Mouse (Mus musculus) skeletal muscle tissue, adult 2 months (tissue): ENCODE results near the gene Nt5c3.

Experiments used
- DNase-seq: peaks from one replicate; pipeline ENCODE4 v3.0.0-alpha.2; 2012; ENCODE audit warnings: low read depth, low spot score

Nt5c3 gene

DNA sequence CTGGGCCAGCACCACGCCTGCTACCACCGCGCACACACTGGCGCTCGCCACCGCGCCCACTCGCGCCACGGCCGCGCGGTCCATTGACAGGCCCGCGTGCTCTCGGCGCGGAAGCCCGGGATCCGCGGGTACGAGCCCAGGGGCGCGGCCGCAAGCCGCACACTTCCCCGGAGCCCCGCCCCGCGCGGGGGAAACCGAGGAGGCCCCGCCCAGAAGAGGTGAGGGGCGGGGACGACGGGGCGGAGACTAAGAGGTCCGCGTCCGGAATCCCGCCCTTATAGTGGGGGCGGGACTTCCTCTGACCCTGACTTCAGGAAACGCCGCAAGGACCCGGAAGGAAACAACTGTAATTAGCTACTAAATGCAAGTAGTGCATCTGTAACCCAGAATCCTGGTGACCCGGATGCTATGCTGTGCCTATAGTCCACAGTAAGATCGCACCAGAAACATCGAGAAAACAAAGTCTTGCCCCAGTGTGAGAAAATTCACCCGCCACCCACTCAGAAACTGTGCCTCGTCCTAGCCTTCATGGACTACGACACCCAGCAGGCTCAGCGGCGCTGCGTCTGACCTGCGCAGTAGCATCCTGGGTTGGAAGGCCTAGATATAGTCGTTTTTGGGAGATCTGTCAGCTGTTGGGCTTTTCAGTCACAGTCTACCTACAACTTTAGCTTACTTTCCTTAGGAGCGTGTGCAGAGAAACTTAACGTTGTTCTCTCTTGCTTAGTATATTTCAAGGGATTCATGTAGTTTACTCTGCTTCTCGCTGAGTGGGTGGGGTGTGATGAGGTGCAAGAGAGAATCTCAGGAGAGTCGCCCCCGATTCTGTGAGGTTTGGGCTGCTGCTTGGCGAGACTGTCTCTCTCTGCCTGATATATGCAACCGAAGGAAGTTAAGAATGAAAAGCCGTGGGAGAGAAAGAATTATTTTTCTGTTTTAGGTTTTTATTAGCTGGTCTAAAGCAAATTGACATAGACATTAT is at the start of gene Nt5c3, which contains the start of gene Vmn1r4:
Nt5c3 (minus strand) TSS at position 207 of the 982 bp plus-strand sequence.
Vmn1r4 (plus strand) TSS at position 290 of the 982 bp plus-strand sequence.
- DNase-seq = peak; percentile 92

DNA sequence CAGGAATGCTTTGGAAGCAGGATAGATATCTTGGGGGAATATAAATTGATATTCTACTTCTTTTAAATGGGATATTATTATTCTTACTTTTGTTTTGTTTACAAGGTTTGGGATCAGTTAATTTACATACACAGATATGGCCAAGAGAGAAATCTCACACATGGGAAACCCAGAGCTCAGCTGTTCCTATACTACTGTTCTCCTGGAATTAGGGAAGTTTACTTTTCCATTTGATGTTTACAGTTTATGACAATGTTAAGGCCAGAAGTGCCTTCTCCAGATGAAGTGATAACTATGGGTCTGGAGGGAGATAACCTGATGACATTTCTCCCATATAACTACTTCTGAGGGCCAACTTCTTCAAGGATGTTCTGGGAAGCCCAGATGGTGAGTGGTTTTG is 46.2 kb upstream of the Nt5c3 start, which contains the start of gene Vmn1r5:
Vmn1r5 (plus strand) TSS at position 301 of the 400 bp plus-strand sequence.
- no peak for DNase-seq

DNA sequence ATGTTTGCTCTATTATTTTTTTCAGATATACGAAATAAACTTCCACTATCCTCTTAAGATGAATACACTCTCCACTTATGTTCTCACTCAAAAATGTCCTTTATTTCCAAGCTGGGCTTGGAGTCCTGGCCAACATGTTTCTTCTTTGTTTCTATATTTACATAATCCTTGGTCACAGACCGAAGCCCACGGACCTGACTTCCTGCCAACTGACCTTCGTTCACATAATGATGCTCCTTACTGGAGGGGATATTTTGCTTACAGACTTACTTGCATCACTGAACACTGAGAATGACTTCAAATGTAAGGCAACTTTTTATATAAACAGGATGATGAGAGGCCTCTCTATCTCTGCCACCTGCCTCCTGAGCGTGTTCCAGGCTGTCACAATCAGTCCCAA is 32.7 kb upstream of the Nt5c3 start:
- no peak for DNase-seq

DNA sequence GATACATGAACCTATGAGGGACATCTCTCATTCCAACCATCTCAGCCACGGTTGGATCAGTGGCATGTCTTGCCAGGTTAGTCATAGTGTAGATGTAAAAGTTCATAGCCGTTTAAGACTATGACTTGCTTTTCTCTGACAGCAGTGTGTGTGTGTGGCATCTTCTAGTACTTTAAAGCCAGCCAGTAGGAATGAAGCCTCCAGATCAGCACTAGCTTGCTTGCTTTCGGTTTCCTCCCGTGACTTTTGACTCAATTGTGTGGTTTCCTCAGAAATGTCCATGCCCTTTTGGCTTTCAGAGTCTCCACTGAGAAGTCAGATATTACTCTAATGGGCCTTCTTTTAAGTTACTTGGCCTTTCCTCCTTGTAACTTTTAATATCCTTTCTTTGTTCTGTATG is 10.6 kb upstream of the Nt5c3 start:
- no peak for DNase-seq

DNA sequence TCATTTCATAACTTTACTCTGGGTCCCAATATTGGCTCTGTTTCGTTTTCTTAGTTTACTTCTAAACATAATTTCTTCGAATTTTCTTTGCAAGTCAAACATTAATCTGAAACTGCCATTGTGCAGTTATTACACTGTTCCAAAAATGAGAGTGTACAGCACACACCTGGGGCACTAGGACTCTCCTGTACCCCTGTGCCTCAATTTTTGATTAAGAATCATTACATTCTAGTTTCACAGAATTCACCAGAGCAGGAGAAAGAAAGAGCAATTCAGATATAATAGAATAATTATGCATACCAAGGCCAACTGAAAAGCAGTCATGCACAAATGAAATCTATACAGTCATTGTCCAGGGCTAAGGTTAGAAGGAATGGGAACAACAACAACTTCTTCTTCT is 8.7 kb upstream of the Nt5c3 start:
- DNase-seq = no peak

- DNase-seq = no peak
These were observed 8.1 kb upstream of the Nt5c3 start for GRCm38 (mm10) chr6:56931648-56932415.

GRCm38 (mm10) chr6:56923331-56923725 is 404 bp downstream of the Nt5c3 start:
- DNase-seq = no peak

GRCm38 (mm10) chr6:56920222-56921092 is 3.3 kb downstream of the Nt5c3 start:
- DNase-seq = no peak

GRCm38 (mm10) chr6:56919330-56920044 is 4.2 kb downstream of the Nt5c3 start:
- no peak for DNase-seq

- no peak for DNase-seq
These were observed 6.0 kb downstream of the Nt5c3 start for GRCm38 (mm10) chr6:56917578-56918368.

DNA sequence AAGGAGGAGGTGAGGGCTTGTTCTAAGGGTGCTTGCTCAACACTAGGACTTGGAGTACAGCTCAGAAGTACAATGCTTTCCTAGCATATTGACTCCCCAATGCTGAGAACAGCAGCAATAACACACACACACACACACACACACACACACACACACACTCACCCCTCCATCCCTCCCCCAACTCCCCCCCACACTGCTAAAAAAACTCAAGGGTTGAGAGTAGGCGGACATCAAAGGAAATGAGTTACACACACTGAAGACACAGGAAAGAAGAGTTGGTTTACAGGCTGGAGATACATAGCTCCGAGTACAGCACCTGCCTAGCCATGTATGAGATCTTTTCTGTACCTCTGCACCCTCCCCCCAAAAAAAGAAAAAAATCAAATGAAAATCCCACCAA is 7.5 kb downstream of the Nt5c3 start:
- no peak for DNase-seq

GRCm38 (mm10) chr6:56913092-56913858 is 10.5 kb downstream of the Nt5c3 start:
- no peak for DNase-seq

GRCm38 (mm10) chr6:56910910-56911309 is 12.8 kb downstream of the Nt5c3 start:
- no peak for DNase-seq

DNA sequence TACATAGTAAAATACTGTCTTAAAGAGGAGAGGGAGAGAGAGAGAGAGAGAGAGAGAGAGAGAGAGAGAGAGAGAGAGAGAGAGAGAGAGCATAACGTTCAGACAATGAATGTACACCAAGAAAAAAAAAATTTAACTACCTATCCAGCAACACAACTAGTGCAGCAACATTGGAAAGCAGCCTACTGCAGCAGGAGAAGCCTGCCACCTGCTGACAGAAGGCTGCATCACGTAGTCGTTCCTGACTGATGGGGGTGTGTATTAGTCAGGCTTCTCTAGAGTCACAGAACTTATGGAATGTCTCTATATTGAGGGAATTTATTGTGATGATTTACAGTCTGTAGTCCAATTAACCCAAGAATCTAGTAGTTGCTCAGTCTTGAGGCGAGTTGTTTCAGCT is 14.8 kb downstream of the Nt5c3 start:
- DNase-seq = peak; percentile 52

DNA sequence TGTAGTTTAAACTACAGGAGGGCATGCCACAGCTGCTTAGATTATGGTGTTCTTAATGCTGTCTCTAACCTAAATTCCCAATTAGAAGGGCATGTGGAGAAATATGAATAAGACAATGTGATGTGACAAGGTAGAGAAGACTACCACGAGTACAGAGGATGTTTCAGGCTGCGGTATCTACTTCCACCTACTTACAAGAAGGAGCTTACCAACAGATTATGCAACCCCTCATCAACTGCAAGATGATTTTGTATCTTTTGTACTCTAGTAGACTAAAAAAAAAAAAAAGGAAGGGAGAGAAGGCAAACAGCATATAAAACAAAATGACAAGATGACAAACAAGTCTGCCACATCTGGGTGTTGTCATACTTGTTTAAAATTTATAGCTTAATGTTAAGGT is 15.3 kb downstream of the Nt5c3 start:
- DNase-seq = no peak

DNA sequence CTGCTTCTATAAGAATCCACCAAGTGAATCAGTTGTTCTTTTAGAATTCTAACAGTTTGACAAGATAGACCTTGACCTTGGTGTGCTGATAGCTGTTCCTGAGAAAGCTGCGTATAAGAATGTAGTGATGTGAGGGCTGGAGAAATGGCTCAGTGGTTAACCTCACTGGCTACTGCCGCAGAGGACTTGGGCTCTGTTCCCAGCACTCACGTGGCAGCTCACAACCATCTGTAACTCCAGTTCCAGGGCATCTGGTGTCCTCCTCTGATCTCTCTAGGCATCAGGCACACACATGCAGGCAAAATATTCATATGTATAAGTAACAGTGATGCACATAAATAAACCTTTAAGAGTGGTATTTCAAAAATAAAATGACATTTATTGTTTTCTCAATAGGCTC is 15.8 kb downstream of the Nt5c3 start:
- no peak for DNase-seq

GRCm38 (mm10) chr6:56906121-56906846 is 17.4 kb downstream of the Nt5c3 start:
- no peak for DNase-seq

DNA sequence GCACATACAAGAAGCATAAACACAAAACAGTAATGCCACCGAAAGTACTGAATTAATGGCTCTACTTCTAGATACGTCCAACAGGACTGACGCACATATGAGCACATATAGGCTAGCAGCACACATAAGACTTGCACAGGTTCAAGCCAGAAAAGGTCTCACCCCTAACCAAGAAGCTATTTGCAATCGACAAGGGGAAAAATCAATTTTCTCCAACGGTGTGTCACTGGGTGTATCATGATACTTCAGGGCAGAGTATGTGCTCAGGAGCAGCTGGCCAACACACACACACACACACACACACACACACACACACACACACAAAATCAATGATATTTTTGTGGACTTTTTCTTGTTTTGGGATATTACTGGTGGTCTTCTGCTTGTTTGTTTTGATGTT is 18.2 kb downstream of the Nt5c3 start:
- DNase-seq = no peak
